Mouse (Mus musculus) forebrain, embryonic 15.5 days (tissue): ENCODE results near the gene Gng8. TPM values are rescaled to one million over a fixed set of nuclear protein-coding genes. Genes with fewer than 3 reads are reported as not detected.

Experiments
- ATAC-seq: fragments of 200-750 bp; cut with Nextera tagmentation; replicated peaks from 2 replicates; pipeline ENCODE4 v1.8.0; 2017; ENCODE audit warnings: mild to moderate bottlenecking, moderate TSS enrichment, moderate library complexity
- H3K27ac ChIP-seq: fragments of 300-500 bp; sonication (generic); replicated peaks from 2 replicates; pipeline ENCODE4 v1.5.1; 2015; ENCODE audit warnings: mild to moderate bottlenecking, inconsistent platforms
- H3K27me3 ChIP-seq: fragments of 300-500 bp; sonication (generic); 2 replicates; pipeline ENCODE4 v1.6.1; 2015; ENCODE audit warnings: inconsistent platforms
- H3K36me3 ChIP-seq: fragments of 300-500 bp; sonication (generic); 2 replicates; pipeline ENCODE4 v1.6.1; 2015; ENCODE audit warnings: mild to moderate bottlenecking, inconsistent platforms
- H3K4me1 ChIP-seq: fragments of 300-500 bp; sonication (generic); 2 replicates; pipeline ENCODE4 v1.6.1; 2015; ENCODE audit warnings: inconsistent platforms
- H3K4me2 ChIP-seq: fragments of 300-500 bp; sonication (generic); replicated peaks from 2 replicates; pipeline ENCODE4 v1.6.1; 2015; ENCODE audit warnings: mild to moderate bottlenecking, inconsistent platforms
- H3K4me3 ChIP-seq: fragments of 300-500 bp; sonication (generic); 2 replicates; pipeline ENCODE4 v1.5.1; 2015; ENCODE audit warnings: mild to moderate bottlenecking, inconsistent platforms
- H3K9ac ChIP-seq: fragments of 300-500 bp; sonication (generic); replicated peaks from 2 replicates; pipeline ENCODE4 v1.6.1; 2015; ENCODE audit warnings: mild to moderate bottlenecking, inconsistent platforms
- H3K9me3 ChIP-seq: fragments of 300-500 bp; sonication (generic); 2 replicates; pipeline ENCODE4 v1.6.1; 2016; ENCODE audit warnings: inconsistent platforms
- WGBS: fragments of 180-500 bp; shearing (Covaris S2); methylation state at CpG from one replicate; pipeline ENCODE4 v1.1.7; 2015; ENCODE audit warnings: mixed read lengths; 5-methylcytosine and 5-hydroxymethylcytosine counted together
- polyA plus RNA-seq: library from polyadenylated mRNA; unstranded; fragments of >200 nt; fragmentation: Nextera tagmentation; extraction: Ambion mirVana; gene quantifications from 2 replicates; pipeline ENCODE4 v1.2.1, GENCODE M21; 2015

The Gng8 gene
- polyA plus RNA-seq, 1 experiment from 2014 or later: 4.4 TPM

- Histone ChIP-seq H3K9ac (no peak overlapping the region), H3K27ac (no peak overlapping the region), H3K9me3 (no peaks in the 10 kb centered on the region), H3K4me2 (no peak overlapping the region), H3K27me3 (no peaks in the 10 kb centered on the region), H3K36me3 (peaks cover 27% of the 10 kb centered on the region), H3K4me1 (no peaks in the 10 kb centered on the region), H3K4me3 (no peak overlapping the region)
- WGBS: 16% methylated on average over 17 of the region's 17 CpGs
- ATAC-seq: 0 out of 2 replicates have a peak, but pooled peaks have one; percentile 29
Measured at GRCm38 (mm10) chr7:16858336-16858735, 33.2 kb upstream of the Gng8 start.

DNA sequence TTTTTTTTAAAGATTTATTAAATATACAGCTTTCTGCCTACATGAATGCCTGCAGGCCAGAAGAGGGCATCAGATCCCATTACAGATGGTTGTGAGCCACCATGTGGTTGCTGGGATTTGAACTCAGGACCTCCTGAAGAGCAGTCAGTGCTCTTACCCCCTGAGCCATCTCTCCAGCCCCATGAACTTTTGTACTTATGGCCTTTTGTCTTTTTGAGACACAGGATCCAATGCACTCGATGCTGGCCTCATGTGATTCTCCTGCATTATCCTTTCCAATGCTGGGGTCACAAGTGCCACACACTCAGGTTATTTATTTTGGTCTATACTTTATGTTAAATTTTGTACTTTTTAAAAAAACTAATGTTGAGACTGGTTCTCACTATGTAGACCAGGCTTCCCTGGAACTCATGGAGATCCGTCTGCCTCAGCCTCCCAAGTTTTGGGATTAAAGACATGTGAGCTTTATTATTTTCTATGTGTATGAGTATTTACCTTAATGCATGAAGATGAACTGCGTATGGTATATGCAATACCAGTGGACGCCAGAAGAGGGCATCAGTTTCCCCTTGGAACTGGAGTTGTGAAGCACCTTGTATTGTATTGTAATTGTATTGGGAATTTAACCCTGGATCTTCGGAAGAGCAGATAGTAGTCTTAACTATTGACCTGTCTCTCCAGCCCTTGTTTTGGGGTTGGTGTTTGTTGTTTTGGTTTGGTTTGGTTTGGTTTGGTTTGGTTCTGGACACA, 31.5 kb upstream of the Gng8 start:
- 28% methylated on average over 5 of the region's 5 CpGs for WGBS
- Histone ChIP-seq H3K27ac (no peak overlapping the region), H3K9ac (no peak overlapping the region), H3K36me3 (peaks cover 34% of the 10 kb centered on the region), H3K27me3 (no peaks in the 10 kb centered on the region), H3K4me1 (no peaks in the 10 kb centered on the region), H3K9me3 (no peaks in the 10 kb centered on the region), H3K4me3 (no peak overlapping the region), H3K4me2 (no peak overlapping the region)
- no peak for ATAC-seq

- H3K9ac ChIP-seq: no peak overlapping the region
- no peak for ATAC-seq
- no peak overlapping the region for H3K4me3 ChIP-seq
- H3K4me1 ChIP-seq: peaks cover 14% of the 10 kb centered on the region
- 93% methylated on average over 3 of the region's 3 CpGs for whole genome bisulfite sequencing
- no peak overlapping the region for H3K27ac ChIP-seq
- H3K4me2 ChIP-seq: no peak overlapping the region
- no peaks in the 10 kb centered on the region for H3K27me3 ChIP-seq
- no peaks in the 10 kb centered on the region for H3K9me3 ChIP-seq
- peaks cover 17% of the 10 kb centered on the region; the same call in 1 of the 2 replicates for H3K36me3 ChIP-seq
Measured at GRCm38 (mm10) chr7:16867488-16867887, 24.1 kb upstream of the Gng8 start.

GRCm38 (mm10) chr7:16869497-16869896, 22.1 kb upstream of the Gng8 start:
- H3K27ac ChIP-seq: peak overlapping the region; percentile 83
- peaks cover 24% of the 10 kb centered on the region for H3K4me1 ChIP-seq
- ATAC-seq: peak; percentile 98
- WGBS: 9% methylated on average over 16 of the region's 16 CpGs
- H3K36me3 ChIP-seq: peaks cover 7% of the 10 kb centered on the region; the same call in 1 of the 2 replicates
- peak overlapping the region; percentile 41 for H3K9ac ChIP-seq
- H3K4me3 ChIP-seq: peak overlapping the region; percentile 41
- H3K4me2 ChIP-seq: peak overlapping the region; percentile 54
- H3K9me3 ChIP-seq: no peaks in the 10 kb centered on the region
- no peaks in the 10 kb centered on the region for H3K27me3 ChIP-seq

GRCm38 (mm10) chr7:16871600-16871999, 20.0 kb upstream of the Gng8 start:
- H3K4me1 ChIP-seq: peaks cover 36% of the 10 kb centered on the region
- H3K9ac ChIP-seq: no peak overlapping the region
- WGBS: 88% methylated on average over 10 of the region's 10 CpGs
- no peaks in the 10 kb centered on the region for H3K9me3 ChIP-seq
- H3K27me3 ChIP-seq: no peaks in the 10 kb centered on the region
- no peak overlapping the region for H3K27ac ChIP-seq
- ATAC-seq: no peak
- no peaks in the 10 kb centered on the region for H3K36me3 ChIP-seq
- no peak overlapping the region for H3K4me2 ChIP-seq
- no peak overlapping the region for H3K4me3 ChIP-seq

DNA sequence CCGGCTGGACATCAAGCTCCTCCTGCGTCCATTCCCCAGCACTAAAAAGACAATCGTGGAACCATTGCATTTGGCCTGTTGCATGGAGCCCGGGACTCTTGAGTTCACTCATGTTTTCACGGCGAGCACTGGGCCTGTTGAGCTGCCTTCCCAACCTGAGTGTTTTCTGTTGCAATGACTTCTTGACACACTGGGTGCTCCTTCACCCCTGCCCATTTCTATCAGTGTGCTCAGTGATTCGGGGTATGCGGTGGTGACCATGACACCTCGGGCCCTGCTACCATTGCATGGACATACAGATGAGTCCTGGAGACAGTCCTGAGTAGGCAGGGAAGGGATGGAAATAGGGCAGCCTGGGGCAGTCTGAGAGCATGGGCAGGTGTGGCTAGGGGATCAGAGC, 19.1 kb upstream of the Gng8 start:
- H3K27me3 ChIP-seq: no peaks in the 10 kb centered on the region
- H3K27ac ChIP-seq: no peak overlapping the region
- WGBS: 95% methylated on average over 9 of the region's 9 CpGs
- peaks cover 43% of the 10 kb centered on the region for H3K4me1 ChIP-seq
- no peaks in the 10 kb centered on the region for H3K9me3 ChIP-seq
- no peak overlapping the region for H3K4me2 ChIP-seq
- H3K36me3 ChIP-seq: no peaks in the 10 kb centered on the region
- ATAC-seq: no peak
- no peak overlapping the region for H3K4me3 ChIP-seq
- H3K9ac ChIP-seq: no peak overlapping the region

DNA sequence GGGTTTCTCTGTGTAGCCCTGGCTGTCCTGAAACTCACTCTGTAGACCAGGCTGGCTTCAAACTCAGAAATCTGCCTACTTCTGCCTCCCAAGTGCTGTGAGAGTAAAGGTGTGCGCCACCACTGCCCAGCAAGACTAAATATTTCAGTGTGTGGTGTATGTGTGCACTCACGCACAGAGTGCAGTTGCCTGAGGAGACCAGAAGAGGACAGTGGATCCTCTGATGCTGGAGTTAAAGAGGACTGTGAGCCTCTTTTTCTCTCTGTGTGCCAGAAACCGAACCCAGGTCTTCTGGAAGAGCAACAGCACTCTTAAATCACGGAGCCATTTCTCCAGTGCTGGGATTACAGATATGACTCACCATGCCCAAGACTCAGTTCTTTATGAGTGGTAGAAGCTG, 18.2 kb upstream of the Gng8 start:
- H3K27ac ChIP-seq: peak overlapping the region; percentile 90; the same call in 1 of the 2 replicates
- WGBS: 95% methylated on average over 4 of the region's 4 CpGs
- peak overlapping the region; percentile 85; the same call in 1 of the 2 replicates for H3K4me3 ChIP-seq
- no peak overlapping the region for H3K4me2 ChIP-seq
- H3K9ac ChIP-seq: no peak overlapping the region
- no peak for ATAC-seq
- no peaks in the 10 kb centered on the region for H3K27me3 ChIP-seq
- peaks cover 43% of the 10 kb centered on the region for H3K4me1 ChIP-seq
- no peaks in the 10 kb centered on the region for H3K36me3 ChIP-seq
- no peaks in the 10 kb centered on the region for H3K9me3 ChIP-seq

DNA sequence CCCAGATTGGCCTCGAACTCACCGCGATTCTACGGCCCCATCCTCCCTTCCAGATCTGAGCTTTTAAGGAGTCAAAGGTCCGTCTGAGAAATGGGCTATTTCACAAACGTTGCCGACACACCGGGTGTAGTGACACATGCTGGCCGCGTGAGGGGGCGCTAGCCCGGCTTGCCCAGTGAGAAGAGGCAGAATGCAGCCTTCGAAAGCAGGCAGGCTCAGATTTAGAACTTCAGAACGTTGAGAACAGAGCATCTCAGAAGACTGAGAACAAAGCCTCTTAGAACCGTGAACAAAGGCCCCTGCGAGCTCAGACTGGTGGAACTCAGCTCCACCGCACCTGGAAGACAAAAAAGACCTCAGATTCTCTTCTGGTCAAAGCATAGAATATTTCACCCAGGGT, 17.4 kb upstream of the Gng8 start:
- WGBS: 5% methylated on average over 17 of the region's 17 CpGs

GRCm38 (mm10) chr7:16874756-16875309, 16.8 kb upstream of the Gng8 start:
- H3K4me2 ChIP-seq: peak overlapping the region; percentile 92
- peak; percentile 97 for ATAC-seq
- peak overlapping the region; percentile 85 for H3K4me3 ChIP-seq
- H3K4me1 ChIP-seq: peaks cover 36% of the 10 kb centered on the region
- no peaks in the 10 kb centered on the region; the same call in 1 of the 2 replicates for H3K36me3 ChIP-seq
- no peaks in the 10 kb centered on the region for H3K27me3 ChIP-seq
- no peaks in the 10 kb centered on the region for H3K9me3 ChIP-seq
- H3K27ac ChIP-seq: peak overlapping the region; percentile 90
- under 1% methylated on average over 33 of the region's 33 CpGs for WGBS
- peak overlapping the region; percentile 78 for H3K9ac ChIP-seq

More for the DNA sequence above, 17.4 kb upstream of the Gng8 start:
- H3K27me3 ChIP-seq: no peaks in the 10 kb centered on the region
- peak overlapping the region; percentile 85 for H3K4me3 ChIP-seq
- ATAC-seq: no peak
- H3K4me2 ChIP-seq: peak overlapping the region; percentile 38
- no peaks in the 10 kb centered on the region; the same call in 1 of the 2 replicates for H3K36me3 ChIP-seq
- peak overlapping the region; percentile 1 for H3K9ac ChIP-seq
- H3K27ac ChIP-seq: peak overlapping the region; percentile 90
- no peaks in the 10 kb centered on the region for H3K9me3 ChIP-seq
- peaks cover 42% of the 10 kb centered on the region for H3K4me1 ChIP-seq

DNA sequence AGATGAGACGGTGACA, 16.5 kb upstream of the Gng8 start, which contains the start of gene Dact3:
Dact3 (plus strand) TSS at position 8 of the 16 bp plus-strand sequence.
- Histone ChIP-seq H3K27ac (peak within 1 kb of the TSS; percentile 90), H3K9me3 (no peaks in the 10 kb centered on the region), H3K36me3 (no peaks in the 10 kb centered on the region; the same call in 1 of the 2 replicates), H3K9ac (peak within 1 kb of the TSS; percentile 78), H3K4me3 (peak within 1 kb of the TSS; percentile 85), H3K4me1 (peaks cover 35% of the 10 kb centered on the region), H3K27me3 (no peaks in the 10 kb centered on the region), H3K4me2 (peak within 1 kb of the TSS; percentile 92)
- WGBS: 0% methylated on average over 1 of the region's 1 CpGs
- ATAC-seq: no peak

- Histone ChIP-seq H3K27me3 (no peaks in the 10 kb centered on the region), H3K4me3 (peak overlapping the region; percentile 85), H3K4me1 (peaks cover 35% of the 10 kb centered on the region), H3K36me3 (no peaks in the 10 kb centered on the region; the same call in 1 of the 2 replicates), H3K4me2 (peak overlapping the region; percentile 92), H3K27ac (peak overlapping the region; percentile 86), H3K9me3 (no peaks in the 10 kb centered on the region), H3K9ac (peak overlapping the region; percentile 78)
- peak; percentile 68 for ATAC-seq
- 0% methylated on average over 38 of the region's 42 CpGs for WGBS
Measured at GRCm38 (mm10) chr7:16875326-16875725, 16.3 kb upstream of the Gng8 start.

DNA sequence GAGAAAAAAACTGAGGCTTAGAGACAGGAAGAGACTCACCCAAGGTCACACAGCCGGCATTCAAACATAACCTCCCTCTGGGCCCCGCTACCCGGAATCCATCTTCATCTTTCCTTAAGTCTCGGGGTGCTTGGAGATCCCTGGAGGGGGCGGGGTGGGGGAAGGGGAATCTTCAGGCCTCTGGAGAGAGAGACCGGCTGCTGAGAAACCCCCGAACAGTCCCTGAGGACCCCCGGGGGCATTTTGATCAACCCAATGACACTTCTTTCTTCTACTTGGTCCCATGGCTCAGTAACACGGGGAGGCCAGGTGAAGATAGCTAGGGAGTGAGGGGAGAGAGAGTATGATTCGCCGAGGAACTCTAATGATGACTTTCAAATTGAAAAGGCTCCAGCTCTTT, 15.6 kb upstream of the Gng8 start:
- WGBS: 7% methylated on average over 11 of the region's 11 CpGs
- peaks cover 38% of the 10 kb centered on the region for H3K4me1 ChIP-seq
- H3K4me3 ChIP-seq: peak overlapping the region; percentile 85
- H3K4me2 ChIP-seq: peak overlapping the region; percentile 92
- H3K27me3 ChIP-seq: no peaks in the 10 kb centered on the region
- H3K36me3 ChIP-seq: no peaks in the 10 kb centered on the region; the same call in 1 of the 2 replicates
- H3K9ac ChIP-seq: peak overlapping the region; percentile 78
- no peaks in the 10 kb centered on the region for H3K9me3 ChIP-seq
- no peak for ATAC-seq
- H3K27ac ChIP-seq: no peak overlapping the region

DNA sequence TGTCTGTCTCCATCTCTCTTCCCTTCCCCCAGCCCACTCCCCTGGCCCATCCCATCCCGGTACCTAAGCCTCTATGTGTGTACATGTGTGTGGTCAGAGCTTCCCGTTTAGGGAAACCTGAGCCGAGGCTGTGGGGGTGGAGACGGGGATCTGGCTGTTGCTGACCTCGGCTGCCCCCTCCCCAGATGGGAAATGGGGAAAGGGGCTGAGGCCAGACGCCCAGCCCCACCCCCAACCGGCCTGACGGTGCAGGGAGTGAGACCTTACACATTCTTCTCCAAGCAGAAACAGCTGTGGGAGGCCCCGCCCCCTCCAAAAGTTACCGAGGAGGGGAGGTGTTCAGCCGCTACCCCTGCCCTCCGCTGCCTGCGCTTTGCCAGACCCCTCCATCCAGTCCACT, 15.0 kb upstream of the Gng8 start:
- H3K9ac ChIP-seq: peak overlapping the region; percentile 78
- peaks cover 38% of the 10 kb centered on the region for H3K4me1 ChIP-seq
- H3K27me3 ChIP-seq: no peaks in the 10 kb centered on the region
- peak overlapping the region; percentile 85 for H3K4me3 ChIP-seq
- H3K36me3 ChIP-seq: no peaks in the 10 kb centered on the region; the same call in 1 of the 2 replicates
- no peaks in the 10 kb centered on the region for H3K9me3 ChIP-seq
- no peak for ATAC-seq
- H3K4me2 ChIP-seq: peak overlapping the region; percentile 92
- WGBS: 7% methylated on average over 13 of the region's 13 CpGs
- H3K27ac ChIP-seq: no peak overlapping the region
